Mouse (Mus musculus) MEL-GATA-1-ER (cell line): ENCODE data around the gene Ppard.
A peak's percentile ranks its signal among the peaks of the same experiment; 100 is the strongest.

Source experiments
- DNase-seq: peaks from one replicate; pipeline ENCODE4 v3.0.0-alpha.2; 2012; ENCODE audit warnings: low read depth; ENCODE audit errors: extremely low read depth

Gene Ppard

GRCm38 (mm10) chr17:28223561-28224391 lies 8.7 kb upstream of the Ppard start:
- peak; percentile 91 for DNase-seq

GRCm38 (mm10) chr17:28224615-28225014 lies 7.9 kb upstream of the Ppard start:
- DNase-seq = no peak

DNA sequence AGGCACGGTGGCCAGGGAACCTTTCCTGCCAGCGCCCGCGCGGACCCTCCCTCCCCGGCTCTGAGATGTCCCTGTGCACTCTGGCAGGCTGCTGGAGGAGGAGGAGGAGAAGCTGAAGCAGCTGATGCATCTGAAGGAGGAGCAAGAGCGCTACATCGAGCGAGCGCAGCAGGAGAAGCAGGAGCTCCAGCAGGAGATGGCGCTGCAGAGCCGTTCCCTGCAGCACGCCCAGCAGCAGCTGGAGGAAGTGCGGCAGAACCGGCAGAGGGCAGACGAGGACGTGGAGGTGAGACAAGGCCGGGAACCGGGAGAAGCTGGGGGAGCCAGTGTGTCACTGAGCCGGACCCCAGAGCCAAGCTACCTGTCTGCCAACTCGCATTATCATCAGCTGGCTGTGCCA lies 6.5 kb upstream of the Ppard start:
- no peak for DNase-seq

- DNase-seq = no peak
Observed at GRCm38 (mm10) chr17:28230486-28230885, 2.0 kb upstream of the Ppard start.

- DNase-seq = no peak
Observed at GRCm38 (mm10) chr17:28231026-28231736, 1.3 kb upstream of the Ppard start.

DNA sequence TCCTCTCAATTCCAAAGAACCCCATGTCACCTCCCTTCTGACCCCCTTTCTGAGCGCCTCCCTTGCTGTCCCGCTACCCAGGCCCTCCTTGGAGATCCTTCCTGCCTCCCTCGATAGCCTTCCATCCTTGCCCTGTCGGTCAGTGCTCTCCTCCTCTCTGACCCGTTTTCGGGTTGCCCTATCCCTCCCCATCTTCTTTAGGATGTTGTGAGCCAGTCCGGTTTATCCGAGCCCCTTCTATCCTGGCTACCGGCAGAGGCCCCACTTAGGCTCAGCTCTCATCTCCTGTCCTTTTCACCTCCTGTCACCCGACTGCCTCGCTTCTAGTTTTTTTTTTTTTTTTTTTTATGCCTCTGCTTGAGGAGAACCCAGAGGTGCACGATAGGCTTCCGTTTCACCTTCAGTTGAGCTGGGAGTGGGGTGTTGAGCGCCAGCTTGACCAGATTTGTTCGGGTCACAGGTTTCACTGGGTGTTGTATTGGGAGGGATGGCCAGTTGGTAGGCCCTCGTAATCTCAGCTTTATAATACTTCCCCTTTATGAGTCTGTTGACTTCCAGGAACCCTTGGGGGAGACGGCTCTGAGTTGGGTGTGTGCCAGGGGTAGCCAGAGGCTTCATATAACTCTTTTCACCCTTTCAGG lies 711 bp downstream of the Ppard start:
- DNase-seq = peak; percentile 79

DNA sequence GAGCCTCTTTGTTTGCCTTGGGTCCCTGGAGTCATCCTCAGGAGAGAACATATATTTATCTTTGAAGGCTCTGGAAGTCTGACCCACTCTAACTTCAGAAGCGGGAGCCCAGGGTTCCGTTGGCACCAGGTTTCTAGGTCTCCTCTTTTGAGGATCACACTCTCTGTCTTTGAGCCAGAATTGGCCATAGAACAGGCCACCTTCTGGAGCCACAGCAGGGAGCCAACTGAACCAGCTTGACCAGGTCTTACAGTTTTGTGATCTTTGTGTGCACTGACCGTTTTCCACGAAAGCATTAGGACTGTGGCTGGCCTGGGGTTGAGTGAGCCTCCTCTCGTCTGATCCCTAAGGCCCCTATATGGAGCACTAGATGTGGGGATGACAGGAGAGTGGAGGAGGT lies 2.1 kb downstream of the Ppard start:
- no peak for DNase-seq

DNA sequence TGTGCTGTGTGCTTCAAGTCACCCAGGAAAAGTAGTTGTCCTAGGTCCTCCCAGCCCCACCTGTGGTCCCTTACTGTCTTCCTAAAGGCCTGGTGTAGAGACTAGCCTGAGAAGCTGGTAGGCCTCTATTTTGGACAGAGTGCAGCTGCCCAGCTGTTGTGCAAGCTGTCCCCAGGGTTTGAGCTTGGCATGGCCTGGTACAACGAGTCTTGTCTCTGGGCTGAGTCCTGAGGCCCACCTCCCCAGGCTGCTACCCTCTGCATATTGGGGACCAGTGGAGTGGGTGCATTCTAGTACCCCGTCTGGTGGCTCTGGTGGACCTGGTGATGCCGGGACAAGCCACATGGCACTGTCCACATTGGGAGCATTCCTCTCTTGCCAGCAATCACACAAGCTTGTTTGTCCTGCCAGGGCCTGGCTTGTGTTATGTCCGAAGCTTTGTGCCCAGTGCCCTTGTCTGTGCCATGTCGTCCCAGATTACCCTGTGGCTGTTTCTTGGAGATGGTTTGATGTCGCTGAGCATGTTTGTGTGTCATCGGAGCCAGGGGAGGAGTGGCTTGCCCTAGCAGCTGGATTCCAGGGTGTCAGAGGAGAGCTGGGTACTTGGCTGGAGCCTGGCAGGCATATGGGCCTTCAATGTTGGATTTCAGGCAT lies 3.6 kb downstream of the Ppard start:
- no peak for DNase-seq

DNA sequence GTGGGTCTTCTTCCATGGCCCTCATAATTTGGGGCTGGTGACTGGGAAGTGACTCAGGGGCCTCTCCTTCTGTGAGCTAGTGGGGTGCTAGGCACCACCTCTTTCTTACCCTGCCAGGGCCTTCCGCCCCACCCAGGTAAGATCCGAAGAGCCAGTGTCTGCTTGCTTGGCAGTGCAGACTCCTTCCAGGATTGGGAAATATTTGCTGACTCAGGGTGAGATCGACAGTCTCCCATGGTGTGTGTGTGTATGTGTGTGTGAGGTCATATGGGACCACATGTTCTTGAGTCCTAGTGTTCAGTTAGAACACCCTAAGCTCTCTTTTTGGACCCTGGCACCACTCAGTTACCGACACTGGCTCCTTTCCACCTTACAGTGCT lies 4.1 kb downstream of the Ppard start:
- no peak for DNase-seq

DNA sequence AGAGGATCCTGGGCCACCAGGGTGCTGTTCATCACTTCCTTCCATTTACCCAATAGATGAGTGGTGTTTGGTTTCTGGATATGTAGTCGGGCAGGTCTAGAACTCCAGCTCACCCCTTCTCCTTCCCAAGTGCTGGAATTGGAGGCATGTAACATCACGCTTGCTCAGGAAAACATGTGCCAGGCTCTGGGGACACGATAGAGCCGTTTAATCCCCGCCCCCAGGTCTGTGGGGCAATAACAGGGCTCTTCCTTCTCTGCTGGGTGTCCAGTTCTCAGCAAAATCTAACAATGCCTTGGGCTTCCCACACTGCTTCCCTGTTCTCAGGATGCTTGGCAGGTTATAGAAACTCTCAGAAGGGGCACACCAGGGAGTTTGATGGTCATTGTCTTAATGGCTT lies 4.9 kb downstream of the Ppard start:
- no peak for DNase-seq

DNA sequence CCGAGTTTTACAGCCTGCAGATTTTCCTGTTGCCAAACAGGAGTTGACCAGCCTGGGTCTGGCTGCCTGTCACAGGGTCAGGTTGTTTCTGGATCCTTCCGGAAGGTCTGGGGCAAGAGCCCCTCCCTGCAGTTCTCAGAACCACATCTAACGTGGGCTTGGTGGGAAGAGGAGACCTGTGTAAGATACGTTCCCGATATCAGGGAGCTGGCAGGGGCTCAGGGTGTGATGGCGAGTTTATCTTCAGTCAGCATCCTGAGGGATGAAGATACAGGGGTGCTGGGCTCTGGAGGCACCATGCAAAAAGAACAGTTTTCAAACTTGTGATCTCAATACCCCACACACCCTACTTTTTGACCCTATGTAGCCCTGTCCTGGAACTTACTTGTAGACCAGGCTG lies 5.4 kb downstream of the Ppard start:
- no peak for DNase-seq

- no peak for DNase-seq
Observed at GRCm38 (mm10) chr17:28240846-28241245, 8.3 kb downstream of the Ppard start.

GRCm38 (mm10) chr17:28242296-28242695 lies 9.8 kb downstream of the Ppard start:
- DNase-seq = no peak

DNA sequence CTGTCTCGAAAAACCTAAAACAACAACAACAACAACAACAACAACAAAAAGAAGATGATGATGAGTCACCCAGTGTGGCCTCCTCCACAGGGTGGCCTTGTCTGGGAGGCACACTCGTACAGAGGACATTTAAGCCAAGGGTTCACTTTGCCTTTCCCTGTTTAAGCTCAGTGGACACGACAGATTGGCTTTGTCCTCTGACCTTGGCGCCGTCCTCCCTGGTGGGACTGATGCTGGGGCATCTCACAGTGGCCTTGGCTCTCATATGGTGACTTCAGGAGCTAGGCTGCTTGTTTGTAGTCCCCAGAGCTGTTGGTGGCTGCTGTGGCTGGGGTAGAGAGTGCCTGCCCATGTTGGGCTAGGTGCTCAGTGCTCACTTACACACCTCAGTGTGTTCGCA lies 11.7 kb downstream of the Ppard start:
- no peak for DNase-seq

- no peak for DNase-seq
Observed at GRCm38 (mm10) chr17:28244714-28245113, 12.2 kb downstream of the Ppard start.

DNA sequence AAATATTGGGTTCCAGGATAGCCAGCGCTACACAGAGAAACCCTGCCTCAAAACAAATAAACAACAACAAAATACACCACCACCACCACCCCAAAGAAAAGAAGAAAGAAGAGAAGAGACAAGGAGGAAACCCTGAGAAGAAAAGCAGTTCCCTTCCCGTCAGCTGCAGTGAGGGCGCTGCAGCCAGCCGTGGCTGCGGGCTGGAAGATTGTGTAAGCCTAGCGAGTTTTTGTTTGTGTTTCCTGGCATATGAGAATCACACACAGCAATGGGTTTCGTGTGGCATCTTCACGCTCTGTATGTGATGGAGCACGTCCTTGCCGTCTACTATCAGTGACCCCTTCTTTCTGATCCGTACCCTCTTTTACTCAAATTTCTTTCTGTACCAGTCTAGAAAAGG lies 14.1 kb downstream of the Ppard start:
- DNase-seq = no peak

DNA sequence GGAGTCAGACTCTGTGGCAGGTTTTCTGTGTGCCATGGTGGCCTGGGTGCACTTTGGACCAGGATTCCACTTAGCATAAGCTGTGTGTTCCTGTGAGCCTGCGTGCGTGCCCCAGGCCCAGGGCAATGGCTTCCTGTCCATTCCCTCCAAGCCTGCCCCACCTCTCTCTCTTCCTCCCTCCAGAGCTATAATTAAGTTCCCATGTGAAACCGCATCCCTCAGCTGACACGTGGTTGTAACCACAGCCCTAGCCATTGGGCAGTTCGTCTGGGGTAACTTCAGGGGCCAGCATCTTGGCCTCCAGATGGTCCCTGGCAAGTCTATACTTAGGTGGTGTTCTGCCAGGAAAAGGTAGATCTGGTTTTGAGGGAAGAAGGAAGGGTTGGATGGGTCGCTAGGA lies 15.1 kb downstream of the Ppard start:
- DNase-seq = no peak

- DNase-seq = no peak
Observed at GRCm38 (mm10) chr17:28249062-28249461, 16.6 kb downstream of the Ppard start.

- no peak for DNase-seq
Observed at GRCm38 (mm10) chr17:28251579-28252280, 19.2 kb downstream of the Ppard start.

DNA sequence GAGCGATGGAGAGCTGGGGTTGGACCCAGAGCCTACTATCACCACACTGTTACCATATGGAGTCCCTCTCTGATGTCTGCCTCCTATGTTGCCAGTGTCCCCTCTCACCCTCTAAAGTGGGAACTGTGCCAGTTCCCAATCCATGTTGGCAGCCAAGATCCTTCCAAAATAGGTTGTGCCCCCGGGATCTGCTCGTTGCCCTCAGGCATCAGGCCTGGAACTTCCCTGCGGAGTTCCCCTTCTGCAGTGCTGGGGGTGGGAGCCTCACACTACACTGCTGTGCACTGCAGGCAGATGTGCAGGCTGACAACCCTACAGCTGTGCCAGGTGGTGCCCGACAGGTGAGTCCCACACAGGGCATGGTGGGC lies 19.8 kb downstream of the Ppard start:
- DNase-seq = no peak

GRCm38 (mm10) chr17:28253216-28253615 lies 20.7 kb downstream of the Ppard start:
- DNase-seq = no peak
